Mouse (Mus musculus) embryonic fibroblast, embryonic 13.5 days (primary cell): ENCODE results near the gene Shank2.

Experiments used
- CTCF ChIP-seq: IDR thresholded peaks from 2 replicates; pipeline ENCODE4 v1.5.1; 2011; ENCODE audit warnings: mild to moderate bottlenecking, control low read depth, low read length, moderate library complexity, borderline replicate concordance; ENCODE audit not compliant: insufficient read depth
- POLR2A ChIP-seq: IDR thresholded peaks from 2 replicates; pipeline ENCODE4 v1.6.1; 2011; ENCODE audit warnings: low read depth, mild to moderate bottlenecking, control low read depth, low read length, moderate library complexity

- TF ChIP-seq CTCF (no peak), POLR2A (no peak)
Measured at GRCm38 (mm10) chr7:144189446-144189845, 187.7 kb downstream of the Shank2 start.
